Mouse (Mus musculus): ENCODE results near the gene Aldh1l1.

GRCm38 (mm10) chr6:90437041-90437440, 49.2 kb upstream of the Aldh1l1 start:
- TF ChIP-seq TCF12 (IDR thresholded peaks at IDR 0.05; ENCODE audit: low read depth, low read length), result no peak
- TF ChIP-seq CHD1 (IDR thresholded peaks at IDR 0.05; ENCODE audit: low read depth, low read length), result no peak
- no peak for TF ChIP-seq EP300 (IDR thresholded peaks at IDR 0.05; ENCODE audit: low read depth in 1 of 2, low read length in 2 of 2)
- TF ChIP-seq CTCF (IDR thresholded peaks at IDR 0.05 in 2 of 3, conservative IDR thresholded peaks at IDR 0.05 in 1 of 3; ENCODE audit: control insufficient read depth in 1 of 3, insufficient read depth in 1 of 3, low read depth in 2 of 3, low read length in 3 of 3, poor library complexity in 1 of 3, severe bottlenecking in 1 of 3), result no peak
- no peak for TF ChIP-seq POLR2A (IDR thresholded peaks at IDR 0.05; ENCODE audit: control insufficient read depth in 1 of 2, insufficient read depth in 1 of 2, low read depth in 1 of 2, low read length in 2 of 2, poor library complexity in 1 of 2)
- no peak for TF ChIP-seq MAX (IDR thresholded peaks at IDR 0.05; ENCODE audit: low read length)
- no peak for TF ChIP-seq POLR2AphosphoS2 (IDR thresholded peaks at IDR 0.05; ENCODE audit: low read length)
- TF ChIP-seq ZKSCAN1 (IDR thresholded peaks at IDR 0.05; ENCODE audit: low read depth, low read length), result no peak
- TF ChIP-seq E2F4 (IDR thresholded peaks at IDR 0.05; ENCODE audit: borderline replicate concordance, low read depth, low read length), result no peak
- no peak for TF ChIP-seq GATA1 (IDR thresholded peaks at IDR 0.05; ENCODE audit: low read depth, low read length)
- TF ChIP-seq MAFK (IDR thresholded peaks at IDR 0.05; ENCODE audit: borderline replicate concordance, low read depth, low read length), result no peak
- no peak for TF ChIP-seq HCFC1 (IDR thresholded peaks at IDR 0.05; ENCODE audit: low read depth, low read length)
- no peak for TF ChIP-seq TAL1 (IDR thresholded peaks at IDR 0.05; ENCODE audit: low read length)
- no peak for TF ChIP-seq UBTF (IDR thresholded peaks at IDR 0.05; ENCODE audit: borderline replicate concordance, insufficient read depth, low read depth, low read length)
